Mouse (Mus musculus) c-Kit-positive CD71-positive TER-119-negative erythroid progenitor cells, embryonic 14.5 days (primary cell): ENCODE data around the gene Dicer1.

Experiments used
- DNase-seq: peaks from one replicate; pipeline ENCODE4 v3.0.0-alpha.2; 2013; ENCODE audit warnings: low read depth

The Dicer1 gene

DNA sequence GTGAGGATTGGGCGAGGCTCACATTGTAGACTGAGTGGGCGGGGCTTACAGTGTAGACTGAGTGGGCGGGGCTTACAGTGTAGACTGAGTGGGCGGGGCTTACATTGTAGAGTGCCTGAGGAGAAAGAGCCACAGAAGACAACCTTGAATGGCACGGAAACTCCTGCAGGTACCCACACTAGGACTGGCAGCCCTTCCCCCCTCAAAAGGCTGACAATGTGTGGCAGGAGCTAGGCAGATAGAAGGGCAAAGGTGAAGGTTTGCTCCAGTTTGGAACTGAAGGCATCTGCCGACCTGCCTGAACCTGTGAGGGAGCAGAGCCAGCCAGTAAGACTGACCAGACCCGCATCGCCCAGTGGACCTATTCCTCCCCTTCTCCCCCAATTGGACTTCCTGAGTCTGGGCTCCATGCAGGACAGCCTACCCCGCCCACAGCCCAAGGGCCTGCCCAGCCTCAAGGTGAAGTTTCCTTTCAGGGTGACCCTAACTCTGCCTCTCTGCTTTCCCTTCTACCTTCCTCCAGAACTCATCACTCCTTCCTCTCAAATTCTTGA is 74.3 kb downstream of the Dicer1 start:
- DNase-seq = peak; percentile 5

DNA sequence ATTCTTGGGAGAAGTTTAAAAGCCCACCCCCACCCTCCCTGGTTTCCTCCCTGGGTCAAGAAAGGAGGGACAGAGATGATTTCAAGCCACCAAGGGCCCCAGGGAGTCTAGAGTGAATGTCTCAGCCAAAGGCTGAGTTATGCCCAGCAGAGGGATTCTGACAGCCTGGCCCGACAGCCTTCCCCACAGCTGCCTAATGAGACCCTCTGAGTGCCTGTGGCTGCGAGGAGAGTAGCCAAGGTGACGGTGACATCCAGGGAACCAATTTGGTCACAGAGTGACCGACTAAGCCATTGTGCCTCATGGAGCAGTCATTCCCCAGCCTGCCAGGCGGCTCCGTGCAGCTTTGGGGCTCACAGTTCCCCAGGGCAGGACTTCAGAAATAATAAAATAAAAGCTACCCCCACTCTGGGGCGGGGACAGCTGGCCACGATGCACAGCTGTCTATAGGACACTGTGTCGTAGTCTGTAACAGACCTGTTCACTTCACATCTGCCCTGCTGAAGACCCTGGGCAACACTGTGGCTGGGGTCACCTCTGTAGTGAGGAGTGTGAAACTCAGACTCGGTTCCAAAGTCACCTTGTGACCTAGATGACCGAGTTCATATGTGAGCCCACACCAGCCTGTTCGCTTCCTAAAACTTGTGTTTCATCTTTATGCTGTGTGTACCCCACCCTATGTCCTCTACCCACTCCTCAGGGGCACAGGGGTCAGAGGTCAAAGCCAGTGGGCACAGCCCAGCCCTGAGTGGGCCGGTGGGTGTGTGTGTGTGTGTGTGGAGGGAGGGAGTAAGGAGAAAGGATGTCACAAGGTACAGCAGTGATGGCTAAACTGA is 75.0 kb downstream of the Dicer1 start:
- no peak for DNase-seq

GRCm38 (mm10) chr12:104672976-104673375 is 78.8 kb downstream of the Dicer1 start:
- DNase-seq = no peak

DNA sequence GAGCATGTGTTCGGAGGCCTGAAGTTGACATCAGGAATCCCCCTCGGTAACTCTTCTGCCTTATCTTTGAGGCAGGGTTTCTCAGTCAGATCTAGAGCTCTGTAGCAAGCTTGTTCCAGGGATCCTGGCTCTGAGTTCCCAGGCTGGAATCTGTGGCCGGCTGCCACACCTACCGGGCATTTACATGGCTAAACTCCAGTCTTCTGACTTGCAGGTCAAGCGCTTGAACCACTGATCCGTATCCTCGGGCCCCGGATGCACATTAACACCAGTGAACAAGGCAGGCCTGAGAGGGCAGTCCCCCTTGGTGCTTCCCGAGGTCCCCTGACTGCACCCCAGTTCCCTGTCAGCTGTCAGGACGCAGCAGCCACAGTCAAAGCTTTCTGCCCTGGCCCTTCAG is 79.3 kb downstream of the Dicer1 start:
- no peak for DNase-seq

DNA sequence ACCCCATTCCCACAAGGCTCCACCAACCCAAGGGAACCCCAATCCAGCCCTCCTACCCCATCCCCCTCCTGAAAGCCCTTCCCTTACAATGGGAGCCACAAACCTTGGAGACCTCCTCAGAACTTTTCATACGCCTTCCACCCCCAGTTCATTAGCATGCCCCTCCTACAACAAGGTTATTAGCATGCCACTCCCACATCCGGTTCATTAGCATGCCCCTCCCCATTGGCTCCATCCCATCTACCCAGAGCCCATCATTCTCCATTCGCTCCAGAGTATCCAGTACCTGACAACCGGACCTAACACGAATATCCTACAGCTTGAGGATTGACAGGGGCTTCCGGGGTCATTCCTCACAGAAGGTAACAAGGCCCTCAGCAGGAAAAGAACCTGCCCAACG is 83.9 kb downstream of the Dicer1 start:
- no peak for DNase-seq

- no peak for DNase-seq
Observed at GRCm38 (mm10) chr12:104665951-104666350, 85.8 kb downstream of the Dicer1 start.

- DNase-seq = no peak
Observed at GRCm38 (mm10) chr12:104665521-104665920, 86.2 kb downstream of the Dicer1 start.

DNA sequence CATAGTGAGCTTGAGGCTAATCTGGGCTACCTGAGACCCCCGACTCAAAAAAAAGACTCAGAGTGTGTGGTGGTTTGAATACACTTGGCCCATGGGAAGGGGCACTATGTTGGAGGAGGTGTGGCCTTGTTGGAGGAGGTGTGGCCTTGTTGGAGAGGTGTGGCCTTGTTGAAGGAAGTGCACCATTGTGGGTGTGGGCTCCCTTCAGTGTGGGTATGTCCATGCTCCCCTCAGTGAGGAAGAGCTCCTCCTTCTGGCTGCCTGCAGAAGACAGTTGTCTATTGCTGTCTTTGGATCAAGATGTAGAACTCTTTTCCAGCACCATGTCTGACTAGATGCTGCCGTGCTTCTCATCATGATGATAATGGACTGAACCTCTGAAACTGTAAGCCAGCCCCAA is 95.6 kb downstream of the Dicer1 start:
- DNase-seq = no peak

DNA sequence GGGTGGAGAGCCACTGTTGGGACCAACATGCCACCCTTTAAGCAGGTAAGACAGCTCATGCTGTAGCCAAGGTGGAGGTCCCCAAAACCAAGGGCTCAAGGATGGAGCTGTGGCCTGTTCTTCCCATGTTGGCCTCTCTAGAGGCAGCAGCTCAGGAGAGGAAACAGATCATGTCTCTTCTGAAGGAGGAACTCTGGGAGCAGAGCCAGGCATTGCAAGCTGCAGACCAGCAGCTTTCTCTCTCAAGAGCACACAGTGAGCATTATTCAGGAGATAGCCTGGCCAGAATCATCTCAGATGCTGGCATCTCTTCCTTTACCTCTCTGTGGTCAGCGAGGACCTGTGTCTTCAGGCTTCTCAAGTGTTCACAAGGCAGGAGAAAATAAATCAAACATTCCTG is 96.7 kb downstream of the Dicer1 start:
- no peak for DNase-seq

GRCm38 (mm10) chr12:104652021-104652420 is 99.7 kb downstream of the Dicer1 start:
- DNase-seq = no peak

DNA sequence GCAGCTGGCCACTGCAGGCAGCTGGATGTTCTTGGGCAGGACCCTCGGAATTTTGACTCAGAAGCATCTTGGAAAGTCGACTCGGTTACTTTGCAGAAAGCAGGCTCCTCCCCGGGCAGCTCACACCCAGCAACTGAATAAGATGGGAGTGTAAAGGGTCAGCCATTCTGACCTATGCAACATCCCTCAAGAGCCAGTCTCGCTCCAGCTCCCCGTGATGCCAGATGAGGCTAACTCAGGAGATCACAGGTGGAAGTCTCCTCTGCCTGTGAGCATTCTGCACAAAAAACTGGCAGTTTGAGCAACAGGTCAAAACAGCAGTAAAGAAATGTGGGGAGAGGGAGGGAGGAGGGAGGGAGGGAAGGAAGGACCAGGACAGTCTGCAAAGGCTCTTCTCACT is 100.5 kb downstream of the Dicer1 start:
- no peak for DNase-seq

GRCm38 (mm10) chr12:104650510-104651260 is 101.1 kb downstream of the Dicer1 start:
- no peak for DNase-seq

DNA sequence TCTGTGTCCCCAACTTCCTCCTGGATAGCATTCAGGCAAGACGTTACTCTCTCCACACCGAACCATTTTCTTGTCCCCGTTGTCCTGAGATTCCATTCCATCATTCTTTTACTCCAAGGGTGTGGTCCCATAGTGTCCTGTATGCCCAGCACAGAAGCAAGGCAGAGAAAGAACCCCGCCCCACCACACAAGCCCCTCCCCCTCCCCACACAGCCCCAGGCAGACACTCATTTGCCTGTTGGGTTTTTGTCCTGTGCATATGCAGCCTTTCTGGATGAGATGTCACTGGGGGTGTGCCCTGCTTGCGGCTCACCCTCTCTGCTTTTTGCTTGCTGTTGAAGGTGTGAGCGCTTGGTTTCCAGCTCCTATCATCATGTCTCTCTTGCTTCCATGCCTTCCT is 103.4 kb downstream of the Dicer1 start:
- no peak for DNase-seq

- DNase-seq = no peak
Observed at GRCm38 (mm10) chr12:104642337-104642736, 109.4 kb downstream of the Dicer1 start.

GRCm38 (mm10) chr12:104640934-104641333 is 110.8 kb downstream of the Dicer1 start:
- no peak for DNase-seq

DNA sequence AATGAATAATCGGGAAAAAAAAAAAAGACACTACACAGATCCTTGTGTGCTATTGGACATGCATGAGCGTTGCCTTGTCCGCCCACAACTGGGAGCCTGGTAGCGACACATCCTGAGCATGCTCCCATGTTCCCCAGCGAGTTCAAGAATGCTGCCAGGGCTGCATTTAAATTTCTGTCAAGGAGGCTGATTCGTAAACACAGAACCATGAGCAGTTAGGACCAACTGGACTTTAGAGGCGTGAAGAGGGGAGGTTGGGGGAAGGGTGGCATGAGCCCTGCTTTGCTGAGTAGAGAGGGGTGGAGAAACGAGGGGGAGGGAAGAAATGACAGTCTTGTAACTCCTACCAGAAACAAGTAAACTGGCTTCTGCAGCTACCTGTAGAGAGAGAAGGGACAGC is 113.6 kb downstream of the Dicer1 start:
- no peak for DNase-seq
